Mouse (Mus musculus): ENCODE data around the gene Fmod. TPM values are rescaled to one million over a fixed set of nuclear protein-coding genes. Genes with fewer than 3 reads are reported as not detected.

The Fmod gene
- total and polyA plus RNA-seq, 3 experiments: not detected

DNA sequence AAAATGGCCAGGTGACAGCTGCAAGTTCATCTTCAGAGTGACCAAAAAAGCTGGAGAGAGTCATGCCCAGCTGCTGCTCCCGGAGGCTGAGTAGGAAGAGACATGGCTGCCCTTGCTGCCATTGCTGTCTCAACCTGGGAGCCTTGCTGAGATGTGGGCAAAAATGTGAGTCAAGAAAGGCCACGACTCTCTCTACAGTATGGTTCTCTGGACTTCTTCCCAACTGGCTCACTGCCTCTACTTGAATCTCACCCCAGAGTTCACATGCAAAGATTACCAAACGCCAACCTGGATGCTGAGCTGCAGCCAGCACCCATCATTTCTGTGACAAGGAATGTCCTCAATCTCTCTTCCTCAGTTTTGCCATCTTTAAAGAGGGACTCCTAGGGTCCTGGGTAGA is 47.1 kb downstream of the Fmod start:
- dilution Hi-C loops (cut with MboI; ENCODE audit: extremely low pct_ligation_motif_present, extremely low pct_unique_long_range_greater_than_20kb, low sequenced_read_pairs): no loop called here
- Histone ChIP-seq H3K27ac (ENCODE audit: insufficient read depth, low read depth) (no peak overlapping the region), H3K4me1 (ENCODE audit: control insufficient read depth in 1 of 2, insufficient read depth in 2 of 2) (peaks cover 20 to 44% of the 10 kb centered on the region in 2 experiments), H3K4me3 (replicated peaks in 1 of 3; ENCODE audit: low read depth in 2 of 3, low read length in 2 of 3, poor library complexity in 1 of 3) (no peak overlapping the region), H3K36me3 (replicated peaks in 1 of 2; ENCODE audit: control insufficient read depth in 1 of 2, insufficient read depth in 1 of 2, low read length in 1 of 2) (no peaks in the 10 kb centered on the region), H3K27me3 (replicated peaks) (peaks cover 37% of the 10 kb centered on the region), H3K9me3 (replicated peaks; ENCODE audit: low read length) (no peaks in the 10 kb centered on the region), H3K9ac (ENCODE audit: insufficient read depth, low read depth) (no peak overlapping the region), H3K4me2 (ENCODE audit: insufficient read depth, low read depth, poor library complexity, severe bottlenecking) (no peak overlapping the region), H3K79me2 (replicated peaks; ENCODE audit: control insufficient read depth, extremely low read depth, insufficient read depth, poor library complexity, severe bottlenecking) (no peaks in the 10 kb centered on the region)
- TF ChIP-seq KAT2A (IDR thresholded peaks at IDR 0.05; ENCODE audit: insufficient replicate concordance, low read length): no peak
- no peak for TF ChIP-seq GABPA (IDR thresholded peaks at IDR 0.05; ENCODE audit: insufficient replicate concordance, low read depth, low read length)
- TF ChIP-seq SMC3 (IDR thresholded peaks at IDR 0.05; ENCODE audit: low read depth, low read length): no peak
- no peak for TF ChIP-seq ZNF384 (IDR thresholded peaks at IDR 0.05; ENCODE audit: low read depth, low read length)
- no peak for TF ChIP-seq EP300 (IDR thresholded peaks at IDR 0.05; ENCODE audit: low read length)
- TF ChIP-seq ELF1 (IDR thresholded peaks at IDR 0.05; ENCODE audit: low read depth, low read length): no peak
- no peak for TF ChIP-seq TBP (conservative IDR thresholded peaks at IDR 0.05; ENCODE audit: low read depth, low read length)
- no peak for TF ChIP-seq MAZ (IDR thresholded peaks at IDR 0.05; ENCODE audit: low read depth, low read length)
- no peak for TF ChIP-seq CHD2 (IDR thresholded peaks at IDR 0.05; ENCODE audit: low read length)
- no peak for TF ChIP-seq E2F4 (IDR thresholded peaks at IDR 0.05; ENCODE audit: insufficient replicate concordance, low read depth, low read length)
- no peak for TF ChIP-seq CHD1 (IDR thresholded peaks at IDR 0.05; ENCODE audit: low read depth, low read length)
- in situ Hi-C loops (cut with MboI; ENCODE audit: low pct_ligation_motif_present, low pct_unique_long_range_greater_than_20kb, low sequenced_read_pairs): no loop called here
- DNase-seq (ENCODE audit: extremely low read depth): no peak

DNA sequence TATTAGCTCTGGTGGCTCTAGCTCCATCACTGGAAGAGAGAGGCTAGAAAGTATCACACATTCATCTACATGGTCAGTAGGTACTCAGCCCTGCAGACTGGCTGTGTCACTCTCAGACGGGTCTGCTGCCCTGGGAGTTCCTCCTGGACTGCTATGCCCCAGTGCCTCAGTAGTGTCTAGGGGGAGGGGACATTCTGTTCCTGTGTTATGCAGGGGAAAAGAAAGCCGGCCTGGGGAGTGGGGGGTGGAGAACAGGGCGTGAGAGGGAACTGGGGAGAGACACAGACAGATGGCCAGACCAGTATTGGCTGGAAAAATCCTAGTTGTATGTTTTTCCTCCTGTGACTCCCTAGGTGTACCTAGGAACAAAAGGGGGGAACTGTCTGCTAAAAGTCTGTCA is 49.0 kb downstream of the Fmod start:
- no peak for DNase-seq (ENCODE audit: extremely low read depth)
- Histone ChIP-seq H3K4me2 (ENCODE audit: insufficient read depth, low read depth, poor library complexity, severe bottlenecking) (no peak overlapping the region), H3K27me3 (replicated peaks) (peaks cover 31% of the 10 kb centered on the region), H3K27ac (ENCODE audit: insufficient read depth, low read depth) (no peak overlapping the region), H3K9me3 (replicated peaks; ENCODE audit: low read length) (no peaks in the 10 kb centered on the region), H3K79me2 (replicated peaks; ENCODE audit: control insufficient read depth, extremely low read depth, insufficient read depth, poor library complexity, severe bottlenecking) (no peaks in the 10 kb centered on the region), H3K4me3 (replicated peaks in 1 of 3; ENCODE audit: low read depth in 2 of 3, low read length in 2 of 3, poor library complexity in 1 of 3) (no peak overlapping the region), H3K4me1 (ENCODE audit: control insufficient read depth in 1 of 2, insufficient read depth in 2 of 2) (peaks cover 12 to 30% of the 10 kb centered on the region in 2 experiments), H3K9ac (ENCODE audit: insufficient read depth, low read depth) (no peak overlapping the region), H3K36me3 (replicated peaks in 1 of 2; ENCODE audit: control insufficient read depth in 1 of 2, insufficient read depth in 1 of 2, low read length in 1 of 2) (no peaks in the 10 kb centered on the region)
- in situ Hi-C loops (cut with MboI; ENCODE audit: low pct_ligation_motif_present, low pct_unique_long_range_greater_than_20kb, low sequenced_read_pairs): no loop called here
- dilution Hi-C loops (cut with MboI; ENCODE audit: extremely low pct_ligation_motif_present, extremely low pct_unique_long_range_greater_than_20kb, low sequenced_read_pairs): no loop called here
- TF ChIP-seq MYC (IDR thresholded peaks at IDR 0.05; ENCODE audit: low read depth, low read length) (no peak), KAT2A (IDR thresholded peaks at IDR 0.05; ENCODE audit: insufficient replicate concordance, low read length) (no peak), ETS1 (conservative IDR thresholded peaks at IDR 0.05; ENCODE audit: low read depth, low read length) (no peak), RCOR1 (conservative IDR thresholded peaks at IDR 0.05; ENCODE audit: low read depth, low read length) (no peak), EP300 (IDR thresholded peaks at IDR 0.05; ENCODE audit: low read length) (no peak)
